Mouse (Mus musculus): ENCODE measurements around the gene Htr3a. TPM values are rescaled to one million over a fixed set of nuclear protein-coding genes. Genes with fewer than 3 reads are reported as not detected.

Htr3a gene
- polyA plus RNA-seq (2017; shearing (Covaris generic)) = not detected

GRCm38 (mm10) chr9:48910885-48911537 lies at the start of gene Htr3a:
Gene Htr3a (minus strand): TSS chr9:48911099.

Other genes with a start within 250 kb of the Htr3a start
- gene Zbtb16, start 74.9 kb downstream of the Htr3a start, polyA plus RNA-seq (2017; shearing (Covaris generic)) = 0.46 TPM
- gene Htr3b, start 53.9 kb upstream of the Htr3a start, polyA plus RNA-seq (2017; shearing (Covaris generic)) = not detected
- 57.8 TPM for gene Usp28, start 74.3 kb upstream of the Htr3a start, polyA plus RNA-seq (2017; shearing (Covaris generic))
- gene Zw10, start 144.5 kb upstream of the Htr3a start, polyA plus RNA-seq (2017; shearing (Covaris generic)) = 53.7 TPM
- 0.09 TPM for gene Tmprss5, start 170.2 kb upstream of the Htr3a start, polyA plus RNA-seq (2017; shearing (Covaris generic))